Mouse (Mus musculus): ENCODE measurements around the gene Hmgcs1. TPM values are rescaled to one million over a fixed set of nuclear protein-coding genes. Genes with fewer than 3 reads are reported as not detected.
"Not testable (repeated sequence)": the region's sequence is repeated elsewhere in the genome, so short reads cannot be mapped to it uniquely, and the experiment has no call there.

Gene Hmgcs1
- polyA plus RNA-seq, 1 experiment from 2014 or later: 523 TPM

DNA sequence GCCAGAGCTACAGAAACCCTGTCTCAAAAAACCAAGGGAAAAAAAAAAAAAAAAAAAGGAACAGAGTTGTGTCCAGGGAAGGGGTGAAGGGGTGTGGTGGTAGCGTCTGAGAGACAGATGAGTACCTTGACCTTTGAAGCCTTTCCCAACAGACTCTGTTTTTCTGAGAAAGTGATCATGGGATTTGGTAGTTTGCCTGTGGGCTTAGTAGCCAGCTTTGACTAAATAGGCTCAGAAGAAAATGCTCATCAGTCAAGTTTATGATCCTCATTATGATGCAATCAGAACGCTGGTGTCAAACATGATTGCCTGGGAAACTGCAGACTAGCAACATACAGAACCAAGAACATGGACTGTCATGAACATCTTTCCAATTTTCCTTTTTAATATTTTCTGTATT is 10.5 kb upstream of the Hmgcs1 start:
- Histone ChIP-seq H3K27ac (no peak overlapping the region), H3K9me3 (no peaks in the 10 kb centered on the region), H3K4me1 (no peaks in the 10 kb centered on the region), H3K36me3 (replicated peaks) (no peaks in the 10 kb centered on the region), H3K27me3 (replicated peaks) (no peaks in the 10 kb centered on the region), H3K4me2 (no peak overlapping the region), H3K9ac (no peak overlapping the region), H3K4me3 (no peak overlapping the region)
- WGBS: 85% methylated on average over 2 of the region's 2 CpGs
- no peak for ATAC-seq (replicated peaks)

DNA sequence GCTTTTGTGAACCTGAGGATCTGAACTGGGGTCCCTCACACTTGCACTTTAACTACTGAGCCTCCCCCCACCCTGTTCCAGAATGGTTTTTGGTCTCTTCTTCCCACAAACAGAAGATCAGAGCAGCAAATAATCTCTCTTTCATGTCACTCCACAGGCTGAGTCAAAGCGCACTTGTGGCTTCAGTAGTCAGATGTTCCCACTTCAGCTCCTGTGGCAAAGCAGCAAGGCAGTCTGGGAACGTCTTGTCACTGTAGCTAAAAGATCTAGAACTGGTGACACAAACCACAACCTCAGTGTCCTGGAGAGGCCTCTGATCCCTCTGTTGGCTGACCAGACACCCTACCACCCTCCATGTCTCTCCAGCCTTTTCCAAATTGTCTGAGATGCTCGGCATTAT is 9.0 kb upstream of the Hmgcs1 start:
- WGBS: 67% methylated on average over 3 of the region's 3 CpGs
- Histone ChIP-seq H3K36me3 (replicated peaks) (no peaks in the 10 kb centered on the region), H3K4me2 (no peak overlapping the region), H3K9me3 (no peaks in the 10 kb centered on the region), H3K4me1 (no peaks in the 10 kb centered on the region), H3K27me3 (replicated peaks) (no peaks in the 10 kb centered on the region), H3K27ac (no peak overlapping the region), H3K9ac (no peak overlapping the region), H3K4me3 (no peak overlapping the region)
- ATAC-seq (replicated peaks): no peak

DNA sequence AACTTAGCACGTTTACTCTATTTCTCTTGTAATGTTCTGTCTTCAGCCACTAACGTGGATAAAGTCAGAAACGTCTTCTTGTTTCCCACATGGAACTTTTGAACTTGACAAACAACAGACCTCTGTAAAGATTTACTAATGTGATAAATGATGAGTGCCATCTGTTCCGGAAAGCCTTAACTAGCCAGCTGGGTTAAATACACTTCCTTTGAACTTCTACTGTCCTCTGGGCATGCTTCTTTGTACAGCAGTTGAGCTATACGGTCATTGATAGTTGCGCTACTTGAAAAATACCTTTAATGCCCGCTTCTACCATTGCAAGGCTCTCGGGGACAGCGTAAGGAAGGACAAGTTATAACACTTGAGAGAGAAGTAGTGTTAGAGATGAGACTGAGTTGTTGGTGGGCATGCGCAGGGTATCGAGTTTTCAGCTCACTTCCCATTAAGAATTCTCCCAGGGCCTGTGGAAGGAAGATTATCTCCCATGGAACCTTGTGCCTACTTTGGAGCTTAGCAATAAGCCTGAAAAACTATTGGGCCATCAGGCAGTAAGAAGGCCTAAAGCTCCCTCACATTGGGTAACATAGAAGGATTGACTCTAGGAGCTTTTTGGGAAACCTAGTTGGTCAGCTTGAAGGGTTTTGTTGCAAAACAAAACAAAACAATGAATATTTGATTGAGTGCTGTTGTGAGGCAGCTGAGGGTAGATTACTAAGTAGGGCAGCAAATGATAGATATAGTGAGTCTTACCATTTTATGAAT is 5.6 kb upstream of the Hmgcs1 start:
- H3K27me3 ChIP-seq (replicated peaks): no peaks in the 10 kb centered on the region
- 89% methylated on average over 11 of the region's 11 CpGs for whole genome bisulfite sequencing
- ATAC-seq (replicated peaks): no peak
- H3K27ac ChIP-seq: no peak overlapping the region
- H3K36me3 ChIP-seq (replicated peaks): no peaks in the 10 kb centered on the region
- H3K4me3 ChIP-seq: no peak overlapping the region
- no peak overlapping the region for H3K4me2 ChIP-seq
- H3K4me1 ChIP-seq: peaks cover 14% of the 10 kb centered on the region
- H3K9me3 ChIP-seq: no peaks in the 10 kb centered on the region
- no peak overlapping the region for H3K9ac ChIP-seq

DNA sequence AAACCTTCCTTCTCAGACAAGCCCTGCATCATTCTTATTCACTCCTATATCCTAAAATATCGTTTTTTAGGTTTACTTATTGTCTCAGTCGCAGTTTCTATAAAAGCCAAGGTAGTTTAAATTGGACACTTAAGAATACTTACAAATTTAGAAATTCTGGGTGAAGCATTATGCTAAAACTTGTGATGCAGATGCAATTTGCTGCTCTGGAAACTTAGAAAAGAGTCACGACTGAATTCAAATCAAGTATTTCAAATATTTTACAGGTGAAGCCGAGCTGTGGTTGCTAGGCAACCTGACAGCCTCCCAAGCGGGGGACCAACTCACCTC is 505 bp upstream of the Hmgcs1 start:
- Histone ChIP-seq H3K9ac (no peak overlapping the region), H3K36me3 (replicated peaks) (no peaks in the 10 kb centered on the region), H3K4me3 (peak overlapping the region; percentile 83), H3K4me1 (peaks cover 40% of the 10 kb centered on the region), H3K9me3 (no peaks in the 10 kb centered on the region), H3K27ac (peak overlapping the region; percentile 90), H3K27me3 (replicated peaks) (no peaks in the 10 kb centered on the region), H3K4me2 (peak overlapping the region; percentile 45)
- ATAC-seq (replicated peaks): no peak
- 3% methylated on average over 5 of the region's 5 CpGs for WGBS

DNA sequence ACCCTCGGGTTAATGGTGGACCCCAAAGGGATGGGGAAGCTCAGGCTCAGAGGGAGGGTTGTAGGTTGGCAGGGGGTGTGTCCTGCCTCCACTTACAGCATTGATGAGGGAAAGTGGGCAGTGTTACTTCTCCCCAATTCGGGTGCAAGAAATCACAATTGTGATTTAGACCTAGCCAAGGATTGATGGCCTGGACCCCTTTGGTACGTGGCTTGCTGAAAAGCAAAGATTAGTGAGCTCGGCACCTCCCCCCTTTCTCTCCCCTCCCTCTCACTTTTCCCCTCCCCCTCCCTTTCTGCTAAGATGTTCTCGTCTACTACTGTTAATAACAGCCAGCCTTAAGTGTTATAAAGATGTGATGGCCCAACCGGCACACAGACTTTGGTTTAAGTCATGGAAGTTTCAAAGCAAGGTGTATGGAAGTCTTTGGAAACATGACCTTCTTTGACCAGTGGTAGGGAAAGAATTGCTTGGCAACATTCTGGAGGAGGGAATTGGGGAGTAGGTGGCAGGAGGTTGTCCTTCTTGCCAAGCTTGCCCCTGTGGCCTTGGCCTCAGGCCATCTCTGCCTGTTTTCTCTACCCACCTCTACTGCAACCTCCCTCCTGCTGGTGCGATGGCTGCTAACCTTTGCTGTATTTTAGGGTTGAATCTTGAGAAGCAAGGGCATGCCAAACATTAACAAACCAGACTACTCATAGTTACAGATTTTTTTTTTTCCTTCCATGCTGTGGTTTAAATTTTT is 869 bp downstream of the Hmgcs1 start:
- 1% methylated on average over 7 of the region's 7 CpGs for WGBS
- H3K4me3 ChIP-seq: peak overlapping the region; percentile 83
- H3K9me3 ChIP-seq: no peaks in the 10 kb centered on the region
- no peak for ATAC-seq (replicated peaks)
- H3K27me3 ChIP-seq (replicated peaks): no peaks in the 10 kb centered on the region
- peaks cover 50% of the 10 kb centered on the region for H3K4me1 ChIP-seq
- no peaks in the 10 kb centered on the region for H3K36me3 ChIP-seq (replicated peaks)
- peak overlapping the region; percentile 97 for H3K9ac ChIP-seq
- H3K27ac ChIP-seq: peak overlapping the region; percentile 99
- peak overlapping the region; percentile 60 for H3K4me2 ChIP-seq

DNA sequence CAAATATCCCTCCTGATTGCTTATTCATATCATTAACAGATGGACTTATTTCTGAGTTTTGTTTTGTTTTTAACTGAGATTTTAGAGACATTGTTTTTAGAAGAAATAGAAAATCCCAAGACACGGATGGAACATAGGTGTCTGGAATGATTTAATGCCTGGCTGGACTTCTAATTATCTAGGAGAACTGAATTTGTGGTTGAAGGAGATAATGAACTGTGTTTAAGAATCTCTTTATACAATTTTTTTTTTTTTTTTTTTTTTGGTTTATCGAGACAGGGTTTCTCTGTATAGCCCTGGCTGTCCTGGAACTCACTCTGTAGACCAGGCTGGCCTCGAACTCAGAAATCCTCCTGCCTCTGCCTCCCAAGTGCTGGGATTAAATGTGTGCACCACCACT is 1.8 kb downstream of the Hmgcs1 start:
- not testable (repeated sequence) for H3K9me3 ChIP-seq
- 61% methylated on average over 3 of the region's 3 CpGs for WGBS

DNA sequence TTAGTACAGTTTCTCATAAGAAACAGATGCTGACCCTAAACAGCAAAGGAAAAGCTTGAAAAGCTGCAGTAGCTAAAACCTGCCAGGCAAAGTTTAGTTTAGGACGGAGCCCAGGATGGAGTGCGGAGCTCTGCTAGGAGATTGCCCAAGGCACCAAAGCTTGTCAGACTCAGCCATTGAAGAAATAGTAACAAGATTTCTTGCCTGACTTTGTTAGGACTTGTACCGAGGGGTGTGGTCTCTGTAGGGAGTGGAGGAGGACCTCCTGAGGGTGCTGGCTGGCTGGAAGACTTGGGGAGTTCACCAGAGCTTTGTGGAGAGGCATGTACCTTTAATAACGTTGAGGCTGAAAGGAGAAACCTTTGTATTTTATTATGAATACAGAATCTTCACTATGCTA is 5.5 kb downstream of the Hmgcs1 start:
- Histone ChIP-seq H3K9me3 (no peaks in the 10 kb centered on the region), H3K4me1 (peaks cover 51% of the 10 kb centered on the region), H3K36me3 (replicated peaks) (peaks cover 11% of the 10 kb centered on the region), H3K27me3 (replicated peaks) (no peaks in the 10 kb centered on the region), H3K4me2 (peak overlapping the region; percentile 25), H3K4me3 (no peak overlapping the region), H3K27ac (no peak overlapping the region), H3K9ac (no peak overlapping the region)
- no peak for ATAC-seq (replicated peaks)
- 56% methylated on average over 4 of the region's 4 CpGs for WGBS

More for the DNA sequence above, 1.8 kb downstream of the Hmgcs1 start:
- H3K9ac ChIP-seq; H3K36me3 ChIP-seq (replicated peaks); H3K27me3 ChIP-seq (replicated peaks); H3K27ac ChIP-seq; ATAC-seq (replicated peaks): not testable (repeated sequence)
- H3K4me1 ChIP-seq: peaks cover 59% of the 10 kb centered on the region
- peak overlapping the region; percentile 83 for H3K4me3 ChIP-seq
- H3K4me2 ChIP-seq: peak overlapping the region; percentile 60

DNA sequence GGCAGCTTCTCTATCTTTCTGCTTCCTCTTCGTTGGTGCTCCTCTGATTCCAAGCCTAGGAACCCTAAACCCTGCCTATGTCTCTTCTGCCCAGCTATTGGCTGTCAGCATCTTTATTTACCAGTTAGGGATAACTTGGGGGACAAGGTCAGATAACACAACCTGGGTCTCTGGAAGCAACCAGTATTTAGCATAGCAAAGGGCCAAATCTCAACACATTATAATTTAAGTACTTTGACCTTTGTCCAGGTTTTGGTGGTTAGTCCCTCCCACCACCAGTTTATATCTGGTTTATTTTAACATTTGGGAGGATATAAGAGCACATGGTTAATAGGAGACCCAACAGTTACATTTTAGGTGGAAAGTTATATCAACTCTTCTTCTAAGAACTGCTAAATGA is 6.3 kb downstream of the Hmgcs1 start:
- WGBS: 64% methylated on average over 1 of the region's 1 CpGs
- H3K4me3 ChIP-seq: no peak overlapping the region
- no peak overlapping the region for H3K9ac ChIP-seq
- no peak overlapping the region for H3K4me2 ChIP-seq
- H3K36me3 ChIP-seq (replicated peaks): peaks cover 15% of the 10 kb centered on the region
- H3K9me3 ChIP-seq: no peaks in the 10 kb centered on the region
- peaks cover 51% of the 10 kb centered on the region for H3K4me1 ChIP-seq
- no peak for ATAC-seq (replicated peaks)
- no peaks in the 10 kb centered on the region for H3K27me3 ChIP-seq (replicated peaks)
- no peak overlapping the region for H3K27ac ChIP-seq

DNA sequence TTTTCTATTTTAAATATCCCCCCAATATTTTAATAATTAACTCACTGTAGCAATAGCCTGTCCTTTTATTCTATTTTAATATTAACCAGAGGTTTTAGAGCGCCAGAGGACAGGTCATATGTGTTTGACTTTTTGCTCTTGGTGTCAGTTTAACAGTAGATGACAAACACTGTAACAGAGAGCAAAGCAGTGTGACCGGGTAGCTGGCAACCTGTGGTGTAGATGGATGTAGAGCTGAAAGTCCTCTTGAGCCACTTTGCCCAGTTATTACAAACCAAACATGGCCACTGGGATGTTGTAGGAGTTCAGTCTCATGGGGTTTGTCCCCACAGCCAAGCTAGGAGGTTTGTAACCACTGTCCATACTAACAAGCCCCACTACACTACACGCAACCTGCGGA is 8.3 kb downstream of the Hmgcs1 start:
- Histone ChIP-seq H3K4me1 (peaks cover 37% of the 10 kb centered on the region), H3K9me3 (no peaks in the 10 kb centered on the region), H3K4me3 (no peak overlapping the region), H3K9ac (no peak overlapping the region), H3K4me2 (no peak overlapping the region), H3K36me3 (replicated peaks) (peaks cover 24% of the 10 kb centered on the region), H3K27me3 (replicated peaks) (no peaks in the 10 kb centered on the region), H3K27ac (no peak overlapping the region)
- no peak for ATAC-seq (replicated peaks)
- WGBS: 92% methylated on average over 4 of the region's 4 CpGs

DNA sequence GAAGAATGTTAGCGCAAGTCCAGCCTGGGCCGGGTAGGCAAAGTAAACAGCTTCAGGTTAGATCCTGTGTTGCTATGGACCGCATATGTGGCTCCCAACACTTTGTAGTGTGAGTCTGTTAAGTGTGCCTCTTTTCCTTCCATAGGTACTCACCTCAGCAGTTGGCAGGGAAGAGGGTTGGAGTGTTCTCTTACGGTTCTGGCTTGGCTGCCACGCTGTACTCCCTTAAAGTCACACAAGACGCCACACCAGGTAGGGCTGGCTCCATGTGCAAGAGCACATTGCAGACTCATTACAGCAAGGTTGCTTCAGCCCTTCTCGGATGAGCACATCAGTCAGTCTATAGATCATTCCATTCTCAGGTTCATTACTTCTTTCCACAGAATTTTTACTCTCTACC is 14.1 kb downstream of the Hmgcs1 start:
- H3K4me1 ChIP-seq: no peaks in the 10 kb centered on the region
- 95% methylated on average over 7 of the region's 7 CpGs for WGBS
- no peaks in the 10 kb centered on the region for H3K9me3 ChIP-seq
- no peaks in the 10 kb centered on the region for H3K27me3 ChIP-seq (replicated peaks)
- no peak overlapping the region for H3K9ac ChIP-seq
- peaks cover 50% of the 10 kb centered on the region for H3K36me3 ChIP-seq (replicated peaks)
- H3K4me2 ChIP-seq: no peak overlapping the region
- H3K27ac ChIP-seq: no peak overlapping the region
- H3K4me3 ChIP-seq: no peak overlapping the region
- no peak for ATAC-seq (replicated peaks)

DNA sequence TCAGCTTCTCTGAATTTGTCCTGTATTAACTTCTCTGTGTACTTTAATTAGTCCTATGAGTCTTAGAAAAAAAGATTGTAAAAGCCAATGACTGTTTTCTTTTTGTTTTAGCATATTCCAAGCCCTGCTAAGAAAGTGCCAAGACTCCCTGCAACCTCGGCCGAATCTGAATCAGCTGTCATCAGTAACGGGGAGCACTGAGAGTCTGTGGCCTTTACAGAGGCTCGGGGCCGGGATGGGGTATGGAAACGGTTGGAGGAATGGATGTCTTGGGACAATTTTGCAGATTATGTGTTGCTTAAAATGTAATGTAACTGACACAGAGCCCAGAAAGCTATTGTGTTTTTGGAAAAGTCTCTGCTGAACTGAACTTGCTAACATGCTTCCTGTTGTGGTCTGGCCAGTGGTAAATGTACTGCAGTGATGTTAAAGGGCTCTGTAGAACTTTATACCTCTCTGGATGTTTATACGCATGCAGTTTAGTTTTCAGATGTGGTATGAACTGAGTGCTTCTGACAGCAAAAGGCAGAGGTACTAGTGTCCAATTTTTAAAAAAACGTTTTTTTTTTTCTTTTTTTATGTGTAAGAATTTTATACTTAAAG is 16.2 kb downstream of the Hmgcs1 start:
- not testable (repeated sequence) for H3K4me3 ChIP-seq; H3K4me1 ChIP-seq; H3K9me3 ChIP-seq; H3K27me3 ChIP-seq (replicated peaks); H3K27ac ChIP-seq; ATAC-seq (replicated peaks); H3K9ac ChIP-seq; H3K4me2 ChIP-seq
- 88% methylated on average over 8 of the region's 8 CpGs for WGBS
- peaks cover 43% of the 10 kb centered on the region for H3K36me3 ChIP-seq (replicated peaks)

DNA sequence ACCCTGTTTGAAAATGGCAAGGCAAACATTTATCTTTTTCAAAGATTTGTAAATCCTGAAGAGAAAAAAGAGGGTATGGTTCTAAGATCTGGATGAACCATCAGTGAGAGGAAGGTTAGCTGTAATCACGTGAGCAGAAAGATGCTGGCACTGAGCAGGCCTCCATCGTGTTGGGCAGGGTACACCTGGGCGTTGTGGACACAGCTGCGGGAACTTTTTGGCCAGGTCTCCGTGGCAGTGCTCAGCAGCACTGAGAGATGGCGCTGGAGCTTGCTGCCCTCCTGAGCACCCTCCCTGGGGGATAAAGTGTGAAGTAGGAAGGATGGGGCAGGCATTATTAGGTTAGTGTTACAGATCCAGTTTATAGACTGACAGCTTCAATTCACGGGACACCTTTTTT is 16.8 kb downstream of the Hmgcs1 start:
- H3K27me3 ChIP-seq (replicated peaks): no peaks in the 10 kb centered on the region
- peaks cover 41% of the 10 kb centered on the region for H3K36me3 ChIP-seq (replicated peaks)
- no peaks in the 10 kb centered on the region for H3K4me1 ChIP-seq
- 79% methylated on average over 7 of the region's 7 CpGs for WGBS
- H3K4me2 ChIP-seq: no peak overlapping the region
- no peak overlapping the region for H3K27ac ChIP-seq
- no peaks in the 10 kb centered on the region for H3K9me3 ChIP-seq
- no peak overlapping the region for H3K4me3 ChIP-seq
- H3K9ac ChIP-seq: no peak overlapping the region
- no peak for ATAC-seq (replicated peaks)

All from midbrain, embryonic 15.5 days (tissue).